Mouse (Mus musculus) midbrain, embryonic 16.5 days (tissue): ENCODE results near the gene Rtkn2. TPM values are rescaled to one million over a fixed set of nuclear protein-coding genes. Genes with fewer than 3 reads are reported as not detected.

Experiments
- ATAC-seq: fragments of 200-750 bp; cut with Nextera tagmentation; 2 replicates; pipeline ENCODE4 v1.8.0; 2017; ENCODE audit warnings: moderate TSS enrichment
- H3K27ac ChIP-seq: fragments of 300-500 bp; sonication (generic); 2 replicates; pipeline ENCODE4 v1.5.1; 2014; ENCODE audit warnings: mild to moderate bottlenecking, low read length, mixed read lengths
- H3K27me3 ChIP-seq: fragments of 300-500 bp; sonication (generic); 2 replicates; pipeline ENCODE4 v1.6.1; 2014; ENCODE audit warnings: low read depth, low read length, mixed read lengths; ENCODE audit not compliant: control insufficient read depth, insufficient read depth
- H3K36me3 ChIP-seq: fragments of 300-500 bp; sonication (generic); 2 replicates; pipeline ENCODE4 v1.6.1; 2014; ENCODE audit warnings: mild to moderate bottlenecking, low read length, moderate library complexity, mixed read lengths; ENCODE audit not compliant: control insufficient read depth, insufficient read depth
- H3K4me1 ChIP-seq: fragments of 300-500 bp; sonication (generic); 2 replicates; pipeline ENCODE4 v1.6.1; 2014; ENCODE audit warnings: mild to moderate bottlenecking, low read length, mixed read lengths; ENCODE audit not compliant: control insufficient read depth, insufficient read depth
- H3K4me2 ChIP-seq: fragments of 300-500 bp; sonication (generic); 2 replicates; pipeline ENCODE4 v1.6.1; 2014; ENCODE audit warnings: mild to moderate bottlenecking, low read length, mixed read lengths
- H3K4me3 ChIP-seq: fragments of 300-500 bp; sonication (generic); 2 replicates; pipeline ENCODE4 v1.5.1; 2014; ENCODE audit warnings: low read depth, mild to moderate bottlenecking, low read length, moderate library complexity, mixed read lengths
- H3K9ac ChIP-seq: fragments of 300-500 bp; sonication (generic); 2 replicates; pipeline ENCODE4 v1.6.1; 2014; ENCODE audit warnings: low read depth, low read length, mixed read lengths
- H3K9me3 ChIP-seq: fragments of 300-500 bp; sonication (generic); replicated peaks from 2 replicates; pipeline ENCODE4 v1.6.1; 2014; ENCODE audit warnings: mild to moderate bottlenecking, low read length, mixed read lengths; ENCODE audit not compliant: control insufficient read depth, poor library complexity, severe bottlenecking
- WGBS: fragments of 180-500 bp; shearing (Covaris S2); extraction: QIAGEN DNeasy Blood & Tissue Kit; methylation state at CpG from one replicate; pipeline ENCODE4 v1.1.7; 2014; 5-methylcytosine and 5-hydroxymethylcytosine counted together
- polyA plus RNA-seq: library from polyadenylated mRNA; unstranded; fragments of >200 nt; fragmentation: Nextera tagmentation; extraction: Ambion mirVana; gene quantifications from 2 replicates; pipeline ENCODE4 v1.2.1, GENCODE M21; 2015

Rtkn2 gene
- polyA plus RNA-seq, 1 experiment from 2014 or later: 3.0 TPM

DNA sequence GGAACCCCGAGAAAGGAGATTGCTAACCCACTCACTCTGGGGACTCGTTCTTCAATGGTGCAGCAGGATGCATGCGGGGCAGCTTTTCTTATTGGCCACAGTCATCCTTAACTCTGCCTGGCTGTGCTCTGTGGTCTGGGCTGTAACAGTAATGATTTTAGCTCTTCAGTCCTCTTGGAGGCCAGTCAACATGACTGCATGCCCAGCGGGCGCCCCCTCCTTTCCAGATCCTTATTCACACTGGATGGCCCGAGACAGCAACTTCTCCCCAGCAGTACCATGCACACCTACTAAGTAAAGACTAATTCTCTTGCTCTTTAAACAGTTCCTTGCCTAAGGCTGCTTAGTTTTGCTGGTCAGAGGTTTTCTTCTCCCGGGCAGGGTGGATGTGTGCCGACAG, 4.4 kb downstream of the Rtkn2 start:
- H3K36me3 ChIP-seq: no peaks in the 10 kb centered on the region
- no peak for ATAC-seq
- 93% methylated on average over 8 of the region's 8 CpGs for WGBS

DNA sequence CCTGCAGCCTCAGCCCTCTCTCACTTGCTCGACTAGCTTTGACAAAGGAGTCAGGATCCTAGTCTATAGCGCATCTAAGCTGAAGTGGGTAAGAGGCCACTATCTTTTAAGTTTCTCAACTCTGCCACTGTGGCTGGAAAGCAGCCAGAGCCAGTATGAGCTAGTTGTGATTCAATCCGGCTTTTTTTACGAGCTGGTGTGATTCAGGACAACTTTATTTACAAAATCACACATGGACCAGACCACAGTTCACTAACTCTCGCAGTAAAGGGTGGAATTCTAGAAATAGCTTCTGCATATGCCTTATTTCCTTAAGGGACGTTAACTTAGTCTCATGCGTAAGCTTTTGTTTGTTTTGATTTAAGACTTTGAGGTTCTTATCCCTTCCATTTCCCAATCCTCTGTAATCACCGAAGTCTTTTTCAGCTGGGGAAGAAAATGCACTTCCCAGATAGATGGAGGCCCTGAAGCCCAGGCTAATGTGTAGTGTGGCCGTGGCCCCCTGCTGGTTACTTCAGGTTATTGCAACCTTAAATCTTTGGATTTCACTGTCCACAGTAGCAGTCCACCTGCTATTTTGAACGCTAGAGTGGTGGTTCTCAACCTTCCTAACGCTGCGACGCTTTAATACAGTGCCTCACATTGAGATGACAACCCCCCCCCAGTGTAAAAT, 5.0 kb downstream of the Rtkn2 start:
- no peak overlapping the region for H3K27ac ChIP-seq
- peaks cover 3% of the 10 kb centered on the region; the same call in 1 of the 2 replicates for H3K4me1 ChIP-seq
- no peak overlapping the region for H3K4me3 ChIP-seq
- H3K27me3 ChIP-seq: no peaks in the 10 kb centered on the region
- no peaks in the 10 kb centered on the region for H3K36me3 ChIP-seq
- WGBS: 45% methylated on average over 13 of the region's 13 CpGs
- ATAC-seq: peak; percentile 62; the same call in 1 of the 2 replicates
- no peaks in the 10 kb centered on the region for H3K9me3 ChIP-seq
- H3K9ac ChIP-seq: no peak overlapping the region
- H3K4me2 ChIP-seq: no peak overlapping the region

More for the DNA sequence above, 4.4 kb downstream of the Rtkn2 start:
- Histone ChIP-seq H3K9ac (no peak overlapping the region), H3K4me1 (peaks cover 3% of the 10 kb centered on the region; the same call in 1 of the 2 replicates), H3K4me2 (no peak overlapping the region), H3K4me3 (no peak overlapping the region), H3K27me3 (no peaks in the 10 kb centered on the region), H3K9me3 (no peaks in the 10 kb centered on the region), H3K27ac (no peak overlapping the region)

DNA sequence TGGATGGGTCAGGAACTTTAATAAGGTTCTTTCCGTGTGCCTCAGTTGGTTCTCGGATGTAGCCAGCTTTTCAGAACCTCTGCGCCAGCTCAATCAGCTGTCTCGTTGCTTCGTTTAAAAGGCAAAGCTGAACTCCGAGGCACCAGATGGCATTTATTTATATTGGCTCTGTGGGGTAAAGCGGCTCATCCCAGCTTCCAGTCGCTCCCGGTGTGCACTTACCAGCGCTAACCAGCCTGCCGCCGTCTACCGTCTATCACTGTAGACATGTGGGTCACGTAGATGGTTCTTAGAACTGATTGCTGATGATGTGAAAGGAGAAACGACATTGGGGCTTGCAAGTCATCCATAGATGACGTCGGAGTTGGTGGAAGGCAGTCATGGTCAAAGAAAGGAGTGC, 5.7 kb downstream of the Rtkn2 start:
- H3K27ac ChIP-seq: no peak overlapping the region
- H3K9ac ChIP-seq: no peak overlapping the region
- 81% methylated on average over 17 of the region's 17 CpGs for WGBS
- H3K36me3 ChIP-seq: no peaks in the 10 kb centered on the region
- H3K27me3 ChIP-seq: no peaks in the 10 kb centered on the region
- H3K4me2 ChIP-seq: no peak overlapping the region
- no peak for ATAC-seq
- peaks cover 3% of the 10 kb centered on the region; the same call in 1 of the 2 replicates for H3K4me1 ChIP-seq
- no peak overlapping the region for H3K4me3 ChIP-seq
- no peaks in the 10 kb centered on the region for H3K9me3 ChIP-seq

DNA sequence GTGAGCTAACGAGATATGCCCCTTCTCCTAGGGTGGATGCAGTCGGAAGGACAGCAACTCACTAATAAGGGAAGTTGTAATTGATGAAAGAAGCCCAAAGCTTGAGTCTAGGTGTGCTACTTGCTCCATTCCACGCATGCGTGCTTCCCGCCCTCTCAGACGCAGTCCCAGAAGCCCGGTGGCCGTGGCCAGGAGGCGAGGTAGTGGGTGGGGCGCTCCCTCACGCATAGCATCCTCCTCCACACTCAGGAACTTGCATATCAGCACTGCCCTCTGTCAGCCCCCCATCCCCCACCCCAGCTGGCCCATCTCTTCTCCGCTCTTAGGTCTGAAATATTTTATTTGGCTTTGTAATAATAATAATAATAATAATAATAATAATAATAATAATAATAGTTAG, 16.0 kb downstream of the Rtkn2 start:
- H3K9ac ChIP-seq: no peak overlapping the region
- 64% methylated on average over 12 of the region's 12 CpGs for WGBS
- no peak overlapping the region for H3K4me3 ChIP-seq
- no peaks in the 10 kb centered on the region for H3K27me3 ChIP-seq
- H3K27ac ChIP-seq: no peak overlapping the region
- no peaks in the 10 kb centered on the region for H3K9me3 ChIP-seq
- H3K4me2 ChIP-seq: no peak overlapping the region
- no peak for ATAC-seq
- H3K4me1 ChIP-seq: no peaks in the 10 kb centered on the region
- H3K36me3 ChIP-seq: no peaks in the 10 kb centered on the region

DNA sequence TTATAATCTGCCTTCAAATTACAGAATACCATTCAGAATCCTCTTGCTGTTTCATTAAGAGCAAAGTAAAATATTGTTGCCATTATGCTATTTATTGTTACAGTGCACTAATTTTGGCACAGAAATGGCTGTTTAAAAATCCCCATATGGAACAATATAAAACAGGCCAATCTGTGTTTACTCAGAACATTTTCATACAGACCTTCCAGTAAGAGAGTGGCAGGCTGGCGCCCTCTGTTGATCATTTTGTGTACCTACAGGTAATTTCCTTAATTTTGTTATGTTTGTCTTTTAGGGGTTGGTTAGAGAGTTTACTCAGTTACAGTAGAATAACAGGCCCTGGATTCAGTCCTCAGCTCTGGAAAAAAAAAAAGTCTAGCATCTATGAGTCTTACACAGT, 16.8 kb downstream of the Rtkn2 start:
- Histone ChIP-seq H3K4me3 (no peak overlapping the region), H3K4me1 (no peaks in the 10 kb centered on the region), H3K27ac (no peak overlapping the region), H3K9me3 (no peaks in the 10 kb centered on the region), H3K4me2 (no peak overlapping the region), H3K9ac (no peak overlapping the region), H3K27me3 (no peaks in the 10 kb centered on the region), H3K36me3 (no peaks in the 10 kb centered on the region)
- no peak for ATAC-seq
- WGBS: 3% methylated on average over 1 of the region's 1 CpGs

DNA sequence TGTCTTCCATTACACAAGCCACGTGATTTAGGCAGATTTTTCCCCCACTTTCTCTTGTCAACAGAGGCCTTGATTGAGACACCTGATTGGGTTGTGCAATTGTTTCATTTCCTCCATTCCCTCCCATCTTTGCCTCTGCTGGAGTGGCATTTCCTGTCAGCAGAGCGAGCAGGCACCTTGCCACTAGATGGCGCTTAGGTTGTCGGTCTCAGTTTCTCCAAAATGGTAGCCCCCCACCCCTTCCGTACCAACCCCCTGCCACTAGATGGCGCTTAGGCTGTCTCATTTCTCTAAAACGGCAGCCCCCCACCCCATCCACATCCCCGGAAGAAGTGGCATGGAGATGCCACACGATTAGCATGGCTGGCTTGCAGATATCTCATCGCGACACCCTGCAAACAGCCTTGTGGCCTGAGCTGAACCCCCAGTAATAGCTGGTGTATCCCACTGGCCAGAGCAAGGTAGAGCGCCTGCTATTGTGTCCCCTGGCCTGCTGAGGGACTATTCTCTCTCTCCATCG, 18.8 kb downstream of the Rtkn2 start:
- Histone ChIP-seq H3K36me3 (no peaks in the 10 kb centered on the region), H3K9ac (no peak overlapping the region), H3K4me1 (no peaks in the 10 kb centered on the region), H3K27ac (no peak overlapping the region), H3K9me3 (no peaks in the 10 kb centered on the region), H3K4me3 (no peak overlapping the region), H3K4me2 (0 out of 2 replicates have a peak overlapping the region, but pooled peaks have one; percentile 15), H3K27me3 (no peaks in the 10 kb centered on the region)
- peak; percentile 75 for ATAC-seq
- 31% methylated on average over 13 of the region's 13 CpGs for WGBS

DNA sequence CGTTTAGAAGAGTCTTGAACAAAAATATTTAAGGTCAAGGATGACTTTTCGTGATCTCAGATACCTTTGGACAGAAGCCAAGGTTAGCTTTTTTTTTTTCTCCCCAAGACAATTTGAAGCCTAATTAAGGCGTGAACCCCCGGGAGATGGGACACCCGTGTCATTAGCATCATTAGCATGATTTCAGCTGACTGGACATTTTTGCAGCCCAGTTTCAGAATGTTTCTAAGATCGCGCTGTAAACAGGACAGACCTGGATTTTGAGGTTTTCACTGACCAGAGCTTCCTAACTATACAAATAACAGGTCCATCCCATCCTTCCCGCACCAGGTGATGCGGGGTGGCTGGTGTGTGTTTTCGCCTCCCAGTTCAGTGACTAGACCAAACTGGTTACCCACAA, 19.8 kb downstream of the Rtkn2 start:
- 84% methylated on average over 10 of the region's 10 CpGs for WGBS
- Histone ChIP-seq H3K9ac (no peak overlapping the region), H3K27me3 (no peaks in the 10 kb centered on the region), H3K9me3 (no peaks in the 10 kb centered on the region), H3K4me2 (no peak overlapping the region), H3K27ac (no peak overlapping the region), H3K4me1 (no peaks in the 10 kb centered on the region), H3K36me3 (no peaks in the 10 kb centered on the region), H3K4me3 (no peak overlapping the region)
- ATAC-seq: no peak

DNA sequence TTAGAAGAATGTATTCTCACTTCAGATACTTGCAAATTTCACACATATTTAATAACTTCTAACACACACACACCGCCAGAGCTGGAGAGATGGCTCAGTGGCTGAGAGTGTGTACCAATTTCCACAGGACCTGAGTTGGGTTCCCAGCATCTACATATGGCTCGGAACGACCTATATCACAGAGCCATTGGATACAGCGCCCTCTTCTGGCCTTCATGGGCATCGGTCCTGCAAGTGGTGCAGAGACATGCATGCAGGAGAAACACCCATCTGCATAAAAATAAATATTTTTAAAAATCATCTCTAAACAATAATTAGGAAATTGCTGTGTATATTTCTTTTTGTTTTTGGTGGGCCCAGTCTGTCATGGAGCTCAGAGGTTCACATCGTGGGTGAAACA, 22.1 kb downstream of the Rtkn2 start:
- H3K36me3 ChIP-seq: no peaks in the 10 kb centered on the region
- H3K4me2 ChIP-seq: no peak overlapping the region
- H3K4me1 ChIP-seq: no peaks in the 10 kb centered on the region
- 90% methylated on average over 6 of the region's 6 CpGs for WGBS
- H3K9ac ChIP-seq: no peak overlapping the region
- H3K27me3 ChIP-seq: no peaks in the 10 kb centered on the region
- H3K9me3 ChIP-seq: no peaks in the 10 kb centered on the region
- ATAC-seq: no peak
- H3K4me3 ChIP-seq: no peak overlapping the region
- H3K27ac ChIP-seq: no peak overlapping the region

DNA sequence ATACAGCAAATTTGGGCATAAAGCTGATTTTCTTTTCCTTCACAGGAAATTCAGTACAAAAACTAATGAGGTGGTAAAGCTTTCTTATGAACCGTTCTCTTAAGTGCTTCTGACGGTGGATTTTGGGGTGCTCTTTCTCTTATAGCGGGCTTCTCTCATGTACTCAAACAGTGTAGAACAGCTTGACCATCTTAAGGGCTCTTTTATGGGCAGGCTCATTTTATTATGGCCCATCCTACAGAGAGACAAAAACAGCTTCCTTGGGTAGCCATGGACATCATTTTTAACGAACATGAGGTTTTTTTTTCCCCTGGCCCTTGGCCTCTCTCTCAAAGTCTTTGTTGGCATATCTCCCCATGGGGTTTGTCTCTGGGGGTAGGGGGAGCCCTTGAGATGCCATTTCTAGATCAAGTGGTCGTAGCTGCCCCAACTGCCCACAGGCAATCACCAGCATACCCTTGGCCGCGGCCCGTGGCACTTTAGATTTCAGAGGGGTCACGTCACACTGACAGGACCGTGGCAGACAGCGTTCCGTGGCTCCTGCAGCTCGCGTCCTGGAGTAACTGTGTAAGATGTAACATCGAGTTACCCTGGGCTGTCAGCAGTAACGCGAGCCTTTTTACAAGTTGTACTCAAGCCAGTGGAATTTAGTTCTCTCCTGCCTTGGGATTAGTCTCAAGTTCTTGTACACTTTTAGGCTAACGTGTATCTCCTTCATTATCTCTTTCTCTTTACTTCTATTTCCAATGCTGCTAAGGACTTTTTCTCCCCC, 24.5 kb downstream of the Rtkn2 start:
- no peak overlapping the region for H3K4me2 ChIP-seq
- H3K4me1 ChIP-seq: no peaks in the 10 kb centered on the region
- ATAC-seq: no peak
- no peaks in the 10 kb centered on the region for H3K27me3 ChIP-seq
- H3K9ac ChIP-seq: no peak overlapping the region
- H3K4me3 ChIP-seq: no peak overlapping the region
- H3K9me3 ChIP-seq: no peaks in the 10 kb centered on the region
- H3K36me3 ChIP-seq: no peaks in the 10 kb centered on the region
- WGBS: 85% methylated on average over 18 of the region's 18 CpGs
- H3K27ac ChIP-seq: no peak overlapping the region
